Mouse (Mus musculus): ENCODE measurements at regions not wholly inside any gene's neighbourhood (a gene's known extent, or its start where the extent isn't known, plus 50 kb on each side); places are given as distances from the start of the nearest gene placed in this dataset.

GRCm38 (mm10) chr16:42549591-42549990, 209.1 kb upstream of the Gap43 start:
- no peak overlapping the region for H3K4me3 ChIP-seq (ENCODE audit: low read depth, low read length)
- H3K27me3 ChIP-seq (ENCODE audit: control insufficient read depth, insufficient read depth, low read length, poor library complexity, severe bottlenecking), result no peaks in the 10 kb centered on the region
- TF ChIP-seq POLR2A (IDR thresholded peaks at IDR 0.05; ENCODE audit: insufficient read depth, low read length) (no peak), CTCF (IDR thresholded peaks at IDR 0.05; ENCODE audit: low read depth, low read length) (no peak), EP300 (IDR thresholded peaks at IDR 0.05; ENCODE audit: insufficient read depth, low read depth, low read length) (no peak)
- H3K9ac ChIP-seq (ENCODE audit: low read depth, poor library complexity, severe bottlenecking), result no peak overlapping the region
- no peak overlapping the region for H3K27ac ChIP-seq (ENCODE audit: insufficient read depth, low read length)
- no peaks in the 10 kb centered on the region for H3K36me3 ChIP-seq (ENCODE audit: control insufficient read depth, insufficient read depth, low read length, poor library complexity, severe bottlenecking)
- H3K9me3 ChIP-seq (replicated peaks; ENCODE audit: control insufficient read depth, insufficient read depth, low read length, poor library complexity, severe bottlenecking), result peaks cover 9% of the 10 kb centered on the region; the same call in 1 of the 2 replicates
- H3K4me1 ChIP-seq (ENCODE audit: control insufficient read depth, insufficient read depth, low read length), result no peaks in the 10 kb centered on the region

GRCm38 (mm10) chr16:42546229-42547163, 206.0 kb upstream of the Gap43 start:
- Histone ChIP-seq H3K36me3 (ENCODE audit: control insufficient read depth, insufficient read depth, low read length, poor library complexity, severe bottlenecking) (no peaks in the 10 kb centered on the region), H3K27me3 (ENCODE audit: control insufficient read depth, insufficient read depth, low read length, poor library complexity, severe bottlenecking) (no peaks in the 10 kb centered on the region), H3K9me3 (replicated peaks; ENCODE audit: control insufficient read depth, insufficient read depth, low read length, poor library complexity, severe bottlenecking) (no peaks in the 10 kb centered on the region), H3K4me3 (ENCODE audit: low read depth, low read length) (no peak overlapping the region), H3K27ac (ENCODE audit: insufficient read depth, low read length) (no peak overlapping the region), H3K4me1 (ENCODE audit: control insufficient read depth, insufficient read depth, low read length) (no peaks in the 10 kb centered on the region), H3K9ac (ENCODE audit: low read depth, poor library complexity, severe bottlenecking) (no peak overlapping the region)
- no peak for TF ChIP-seq CTCF (IDR thresholded peaks at IDR 0.05; ENCODE audit: low read depth, low read length)
- TF ChIP-seq POLR2A (IDR thresholded peaks at IDR 0.05; ENCODE audit: insufficient read depth, low read length), result no peak
- no peak for TF ChIP-seq EP300 (IDR thresholded peaks at IDR 0.05; ENCODE audit: insufficient read depth, low read depth, low read length)

GRCm38 (mm10) chr16:42517321-42517720, 176.9 kb upstream of the Gap43 start:
- Histone ChIP-seq H3K9ac (ENCODE audit: low read depth, poor library complexity, severe bottlenecking) (no peak overlapping the region), H3K9me3 (replicated peaks; ENCODE audit: control insufficient read depth, insufficient read depth, low read length, poor library complexity, severe bottlenecking) (no peaks in the 10 kb centered on the region), H3K4me3 (ENCODE audit: low read depth, low read length) (no peak overlapping the region), H3K27ac (ENCODE audit: insufficient read depth, low read length) (no peak overlapping the region), H3K36me3 (ENCODE audit: control insufficient read depth, insufficient read depth, low read length, poor library complexity, severe bottlenecking) (no peaks in the 10 kb centered on the region), H3K27me3 (ENCODE audit: control insufficient read depth, insufficient read depth, low read length, poor library complexity, severe bottlenecking) (no peaks in the 10 kb centered on the region), H3K4me1 (ENCODE audit: control insufficient read depth, insufficient read depth, low read length) (no peaks in the 10 kb centered on the region)
- TF ChIP-seq EP300 (IDR thresholded peaks at IDR 0.05; ENCODE audit: insufficient read depth, low read depth, low read length) (no peak), CTCF (IDR thresholded peaks at IDR 0.05; ENCODE audit: low read depth, low read length) (no peak), POLR2A (IDR thresholded peaks at IDR 0.05; ENCODE audit: insufficient read depth, low read length) (no peak)

GRCm38 (mm10) chr16:42515929-42516328, 175.5 kb upstream of the Gap43 start:
- Histone ChIP-seq H3K27ac (ENCODE audit: insufficient read depth, low read length) (no peak overlapping the region), H3K9me3 (replicated peaks; ENCODE audit: control insufficient read depth, insufficient read depth, low read length, poor library complexity, severe bottlenecking) (no peaks in the 10 kb centered on the region), H3K4me3 (ENCODE audit: low read depth, low read length) (no peak overlapping the region), H3K9ac (ENCODE audit: low read depth, poor library complexity, severe bottlenecking) (no peak overlapping the region), H3K36me3 (ENCODE audit: control insufficient read depth, insufficient read depth, low read length, poor library complexity, severe bottlenecking) (no peaks in the 10 kb centered on the region), H3K27me3 (ENCODE audit: control insufficient read depth, insufficient read depth, low read length, poor library complexity, severe bottlenecking) (no peaks in the 10 kb centered on the region), H3K4me1 (ENCODE audit: control insufficient read depth, insufficient read depth, low read length) (no peaks in the 10 kb centered on the region)
- TF ChIP-seq CTCF (IDR thresholded peaks at IDR 0.05; ENCODE audit: low read depth, low read length), result no peak
- no peak for TF ChIP-seq POLR2A (IDR thresholded peaks at IDR 0.05; ENCODE audit: insufficient read depth, low read length)
- no peak for TF ChIP-seq EP300 (IDR thresholded peaks at IDR 0.05; ENCODE audit: insufficient read depth, low read depth, low read length)

GRCm38 (mm10) chr16:42505107-42505506, 164.7 kb upstream of the Gap43 start:
- TF ChIP-seq POLR2A (IDR thresholded peaks at IDR 0.05; ENCODE audit: insufficient read depth, low read length) (no peak), CTCF (IDR thresholded peaks at IDR 0.05; ENCODE audit: low read depth, low read length) (no peak), EP300 (IDR thresholded peaks at IDR 0.05; ENCODE audit: insufficient read depth, low read depth, low read length) (no peak)
- Histone ChIP-seq H3K27me3 (ENCODE audit: control insufficient read depth, insufficient read depth, low read length, poor library complexity, severe bottlenecking) (no peaks in the 10 kb centered on the region), H3K27ac (ENCODE audit: insufficient read depth, low read length) (no peak overlapping the region), H3K9ac (ENCODE audit: low read depth, poor library complexity, severe bottlenecking) (no peak overlapping the region), H3K4me1 (ENCODE audit: control insufficient read depth, insufficient read depth, low read length) (no peaks in the 10 kb centered on the region), H3K9me3 (replicated peaks; ENCODE audit: control insufficient read depth, insufficient read depth, low read length, poor library complexity, severe bottlenecking) (no peaks in the 10 kb centered on the region), H3K4me3 (ENCODE audit: low read depth, low read length) (no peak overlapping the region), H3K36me3 (ENCODE audit: control insufficient read depth, insufficient read depth, low read length, poor library complexity, severe bottlenecking) (no peaks in the 10 kb centered on the region)

- H3K4me3 ChIP-seq (ENCODE audit: low read depth, low read length), result no peak overlapping the region
- H3K4me1 ChIP-seq (ENCODE audit: control insufficient read depth, insufficient read depth, low read length), result no peaks in the 10 kb centered on the region
- no peak overlapping the region for H3K9ac ChIP-seq (ENCODE audit: low read depth, poor library complexity, severe bottlenecking)
- H3K27me3 ChIP-seq (ENCODE audit: control insufficient read depth, insufficient read depth, low read length, poor library complexity, severe bottlenecking), result no peaks in the 10 kb centered on the region
- H3K9me3 ChIP-seq (replicated peaks; ENCODE audit: control insufficient read depth, insufficient read depth, low read length, poor library complexity, severe bottlenecking), result no peaks in the 10 kb centered on the region
- no peak overlapping the region for H3K27ac ChIP-seq (ENCODE audit: insufficient read depth, low read length)
- TF ChIP-seq POLR2A (IDR thresholded peaks at IDR 0.05; ENCODE audit: insufficient read depth, low read length), result no peak
- no peak for TF ChIP-seq CTCF (IDR thresholded peaks at IDR 0.05; ENCODE audit: low read depth, low read length)
- no peaks in the 10 kb centered on the region for H3K36me3 ChIP-seq (ENCODE audit: control insufficient read depth, insufficient read depth, low read length, poor library complexity, severe bottlenecking)
Observed at GRCm38 (mm10) chr16:42501713-42502112, 161.3 kb upstream of the Gap43 start.
